16 mouse cellular contexts compared by ENCODE assay signal in genomic region chr8:70679404-70679803, GRCm38 (mm10). TPM values are rescaled to one million over a fixed set of nuclear protein-coding genes. Genes with fewer than 3 reads are reported as not detected.
DNase-seq lines count a peak whose midpoint lies in the region; ATAC-seq and TF ChIP-seq lines count a peak whose summit lies in the region.
"Had no signal": no experiment of that assay in that cellular context is flagged by ENCODE, and none has a peak within 500 bp of the region (broad histone marks: within the 10 kb centered on the region; RNA-seq: fewer than 3 reads in every experiment).

No protein-coding gene starts in this region.

- no peaks in the 10 kb centered on the region for H3K9me3 ChIP-seq in ES-Bruce4 (replicated peaks; ENCODE audit: control insufficient read depth, insufficient read depth, low read length, poor library complexity, severe bottlenecking)
- no peaks in the 10 kb centered on the region for H3K9me3 ChIP-seq in intestine, embryonic 16.5 days (ENCODE audit: control insufficient read depth, low read length)
- H3K9me3 ChIP-seq: midbrain, embryonic 15.5 days had no signal

- no peaks in the 10 kb centered on the region for H3K36me3 ChIP-seq in kidney, adult 2 months (ENCODE audit: control insufficient read depth, insufficient read depth, low read length)
- peaks cover 20% of the 10 kb centered on the region; the same call in 1 of the 2 replicates for H3K36me3 ChIP-seq in ES-Bruce4 (ENCODE audit: control insufficient read depth, insufficient read depth, low read length, poor library complexity, severe bottlenecking)
- peaks cover 6% of the 10 kb centered on the region; the same call in 1 of the 2 replicates for H3K36me3 ChIP-seq in intestine, embryonic 16.5 days (ENCODE audit: control insufficient read depth, insufficient read depth, low read length)
- H3K36me3 ChIP-seq in small intestine, adult 2 months (ENCODE audit: control insufficient read depth, insufficient read depth, low read length) = peaks cover 3% of the 10 kb centered on the region; the same call in 1 of the 2 replicates

- H3K4me3 ChIP-seq in kidney, adult 2 months (ENCODE audit: insufficient read depth, low read depth, low read length) = no peak overlapping the region
- H3K4me3 ChIP-seq in ES-Bruce4 (ENCODE audit: low read depth, low read length) = no peak overlapping the region
- H3K4me3 ChIP-seq in intestine, embryonic 16.5 days (ENCODE audit: low read length) = no peak overlapping the region
- no peak overlapping the region for H3K4me3 ChIP-seq in small intestine, adult 2 months (ENCODE audit: low read depth, low read length)
- H3K4me3 ChIP-seq in left cerebral cortex, adult 2 months = no peak overlapping the region
- H3K4me3 ChIP-seq: midbrain, embryonic 15.5 days had no signal

- no peak overlapping the region for H3K4me2 ChIP-seq in intestine, embryonic 16.5 days (ENCODE audit: low read depth, low read length)
- H3K4me2 ChIP-seq: hindbrain, embryonic 14.5 days; midbrain, embryonic 15.5 days had no signal

- TF ChIP-seq EP300 in ES-Bruce4 (IDR thresholded peaks at IDR 0.05; ENCODE audit: insufficient read depth, low read depth, low read length) = 0 out of 2 replicates have a peak, but pooled peaks have one; percentile 8

- ATAC-seq in intestine, embryonic 16.5 days = peak; percentile 66
- ATAC-seq: forebrain, embryonic 14.5 days; midbrain, embryonic 15.5 days had no signal

- no peaks in the 10 kb centered on the region for H3K27me3 ChIP-seq in kidney, adult 2 months (replicated peaks; ENCODE audit: control insufficient read depth, insufficient read depth, low read length)
- H3K27me3 ChIP-seq in ES-Bruce4 (ENCODE audit: control insufficient read depth, insufficient read depth, low read length, poor library complexity, severe bottlenecking) = no peaks in the 10 kb centered on the region
- no peaks in the 10 kb centered on the region for H3K27me3 ChIP-seq in intestine, embryonic 16.5 days (replicated peaks; ENCODE audit: control insufficient read depth, insufficient read depth, low read length)
- no peaks in the 10 kb centered on the region for H3K27me3 ChIP-seq in small intestine, adult 2 months (ENCODE audit: control insufficient read depth, insufficient read depth, low read length)
- H3K27me3 ChIP-seq: midbrain, embryonic 15.5 days had no signal

- DNase-seq in kidney, adult 2 months = peak; percentile 32
- DNase-seq in kidney, adult 11 months = no peak
- no peak for DNase-seq in left cerebral cortex, adult 2 months (ENCODE audit: extremely low spot score in 1 of 2, low spot score in 2 of 2)
- DNase-seq in urinary bladder, postnatal 4 days (ENCODE audit: low spot score in 2 of 2) = no peak
- DNase-seq: cerebellum, postnatal 14 days; lung, adult 18-20 months; thymus, postnatal 25 days had no signal

- peak overlapping the region; percentile 57 for H3K27ac ChIP-seq in kidney, adult 2 months (ENCODE audit: insufficient read depth, low read depth, low read length)
- H3K27ac ChIP-seq in ES-Bruce4 (ENCODE audit: insufficient read depth, low read length) = 0 out of 2 replicates have a peak overlapping the region, but pooled peaks have one; percentile 3
- peak overlapping the region; percentile 82 for H3K27ac ChIP-seq in intestine, embryonic 16.5 days (ENCODE audit: low read length)
- peak overlapping the region; percentile 98 for H3K27ac ChIP-seq in small intestine, adult 2 months (ENCODE audit: insufficient read depth, low read depth, low read length)
- H3K27ac ChIP-seq in left cerebral cortex, adult 2 months = no peak overlapping the region
- H3K27ac ChIP-seq: hindbrain, embryonic 14.5 days; kidney, postnatal 0 days; midbrain, embryonic 15.5 days had no signal

- 86% methylated on average over 4 of the region's 4 CpGs for WGBS in kidney, adult 2 months
- WGBS in intestine, embryonic 16.5 days = 87% methylated on average over 4 of the region's 4 CpGs
- WGBS in small intestine, adult 2 months = 69% methylated on average over 4 of the region's 4 CpGs

- H3K9ac ChIP-seq in ES-Bruce4 (ENCODE audit: low read depth, poor library complexity, severe bottlenecking) = no peak overlapping the region
- peak overlapping the region; percentile 25; the same call in 1 of the 2 replicates for H3K9ac ChIP-seq in intestine, embryonic 16.5 days (ENCODE audit: low read depth, low read length)
- H3K9ac ChIP-seq: hindbrain, embryonic 14.5 days; midbrain, embryonic 15.5 days had no signal

- no peak for TF ChIP-seq POLR2A in kidney, adult 2 months (IDR thresholded peaks at IDR 0.05; ENCODE audit: low read depth, low read length)
- no peak for TF ChIP-seq POLR2A in ES-Bruce4 (IDR thresholded peaks at IDR 0.05; ENCODE audit: insufficient read depth, low read length)
- TF ChIP-seq POLR2A in small intestine, adult 2 months (IDR thresholded peaks at IDR 0.05; ENCODE audit: low read depth, low read length) = peak; percentile 48; the same call in 1 of the 2 replicates

- H3K4me1 ChIP-seq in kidney, adult 2 months (ENCODE audit: control insufficient read depth, insufficient read depth, low read length) = peaks cover 37% of the 10 kb centered on the region
- H3K4me1 ChIP-seq in ES-Bruce4 (ENCODE audit: control insufficient read depth, insufficient read depth, low read length) = peaks cover 4% of the 10 kb centered on the region
- peaks cover 39% of the 10 kb centered on the region for H3K4me1 ChIP-seq in intestine, embryonic 16.5 days (ENCODE audit: control insufficient read depth, insufficient read depth, low read length)
- H3K4me1 ChIP-seq in small intestine, adult 2 months (ENCODE audit: control insufficient read depth, insufficient read depth, insufficient read length, low read length) = peaks cover 60% of the 10 kb centered on the region

- intact Hi-C loops in left cerebral cortex, adult 2 months (cut with DNase I) = no loop called here

- TF ChIP-seq CTCF in kidney, adult 2 months (conservative IDR thresholded peaks at IDR 0.05; ENCODE audit: insufficient read depth, insufficient read length, low read depth, low read length) = no peak
- no peak for TF ChIP-seq CTCF in ES-Bruce4 (IDR thresholded peaks at IDR 0.05; ENCODE audit: low read depth, low read length)
- TF ChIP-seq CTCF in small intestine, adult 2 months (IDR thresholded peaks at IDR 0.05; ENCODE audit: extremely low read depth, insufficient read length, insufficient replicate concordance, low read depth, low read length) = no peak
- TF ChIP-seq CTCF in left cerebral cortex, adult 2 months (IDR thresholded peaks at IDR 0.05) = no peak

RNA-seq across cellular contexts. Expression of gene Lsm4, which starts 6.4 kb away (rescaled TPM):
- 106 and 120 TPM in 2 replicates for polyA plus RNA-seq in kidney, adult 2 months (2012; rRNA removed)
- polyA plus RNA-seq in ES-Bruce4 (2011; ENCODE audit: insufficient read depth, insufficient read length, low read depth, missing spikeins) = 211 TPM in 2 replicates
- 228 and 246 TPM in 2 replicates for polyA plus RNA-seq in intestine, embryonic 16.5 days (2015; fragmentation: Nextera tagmentation; extraction: Ambion mirVana)
- polyA plus RNA-seq in small intestine, adult 2 months (2012; rRNA removed) = 109 and 152 TPM in 2 replicates
- 10 to 100 TPM; 62.1 to 62.9 TPM for total RNA-seq in left cerebral cortex, adult 2 months (2021)

RNA-seq across cellular contexts. Expression of gene Pgpep1, which starts 19.2 kb away (rescaled TPM):
- 296 TPM in 2 replicates for polyA plus RNA-seq in kidney, adult 2 months (2012; rRNA removed)
- polyA plus RNA-seq in ES-Bruce4 (2011; ENCODE audit: insufficient read depth, insufficient read length, low read depth, missing spikeins) = 30.2 and 44.4 TPM in 2 replicates
- polyA plus RNA-seq in intestine, embryonic 16.5 days (2015; fragmentation: Nextera tagmentation; extraction: Ambion mirVana) = 88.3 and 101 TPM in 2 replicates
- polyA plus RNA-seq in small intestine, adult 2 months (2012; rRNA removed) = 49.5 and 129 TPM in 2 replicates
- 10 to 100 TPM; 15.5 to 17.5 TPM for total RNA-seq in left cerebral cortex, adult 2 months (2021)

RNA-seq across cellular contexts. Expression of gene Jund, which starts 19.3 kb away (rescaled TPM):
- 158 and 201 TPM in 2 replicates for polyA plus RNA-seq in kidney, adult 2 months (2012; rRNA removed)
- polyA plus RNA-seq in ES-Bruce4 (2011; ENCODE audit: insufficient read depth, insufficient read length, low read depth, missing spikeins) = 56.6 and 66.4 TPM in 2 replicates
- polyA plus RNA-seq in intestine, embryonic 16.5 days (2015; fragmentation: Nextera tagmentation; extraction: Ambion mirVana) = 37.3 and 52.2 TPM in 2 replicates
- 419 and 1,098 TPM in 2 replicates for polyA plus RNA-seq in small intestine, adult 2 months (2012; rRNA removed)
- total RNA-seq in left cerebral cortex, adult 2 months (2021) = 100 to 1,000 TPM; 247 to 264 TPM

RNA-seq across cellular contexts. Expression of gene Iqcn, which starts 23.9 kb away (rescaled TPM):
- polyA plus RNA-seq in kidney, adult 2 months (2012; rRNA removed) = 0.03 and 0.12 TPM in 2 replicates
- not detected in 2 replicates for polyA plus RNA-seq in ES-Bruce4 (2011; ENCODE audit: insufficient read depth, insufficient read length, low read depth, missing spikeins)
- polyA plus RNA-seq in intestine, embryonic 16.5 days (2015; fragmentation: Nextera tagmentation; extraction: Ambion mirVana) = not detected in 2 replicates
- polyA plus RNA-seq in small intestine, adult 2 months (2012; rRNA removed) = 0.03 and 0.05 TPM in 2 replicates
- total RNA-seq in left cerebral cortex, adult 2 months (2021) = under 1 TPM; 0.16 to 0.21 TPM

RNA-seq across cellular contexts. Expression of gene Gm3336, which starts 38.9 kb away (rescaled TPM):
- 0.61 and 0.99 TPM in 2 replicates for polyA plus RNA-seq in kidney, adult 2 months (2012; rRNA removed)
- 0.99 and 2.5 TPM in 2 replicates for polyA plus RNA-seq in ES-Bruce4 (2011; ENCODE audit: insufficient read depth, insufficient read length, low read depth, missing spikeins)
- 3.3 and 4.1 TPM in 2 replicates for polyA plus RNA-seq in intestine, embryonic 16.5 days (2015; fragmentation: Nextera tagmentation; extraction: Ambion mirVana)
- 42.0 and 73.6 TPM in 2 replicates for polyA plus RNA-seq in small intestine, adult 2 months (2012; rRNA removed)
- total RNA-seq in left cerebral cortex, adult 2 months (2021) = not detected
- total RNA-seq: layer of hippocampus, adult 8-10 months; left cerebral cortex, postnatal 14 days had no signal
- polyA plus RNA-seq: forebrain, embryonic 14.5 days; hindbrain, embryonic 14.5 days; midbrain, embryonic 15.5 days had no signal
